17 mouse cellular contexts compared by ENCODE assay signal in genomic region chrX:106139309-106140070, GRCm38 (mm10). TPM values are rescaled to one million over a fixed set of nuclear protein-coding genes. Genes with fewer than 3 reads are reported as not detected.
A peak's percentile ranks its signal among the peaks of the same experiment; 100 is the strongest.
DNase-seq lines count a peak whose midpoint lies in the region; ATAC-seq and TF ChIP-seq lines count a peak whose summit lies in the region.
"Had no signal": no experiment of that assay in that cellular context is flagged by ENCODE, and none has a peak within 500 bp of the region (broad histone marks: within the 10 kb centered on the region; RNA-seq: fewer than 3 reads in every experiment).

No protein-coding gene starts in this region.

- WGBS in lung, embryonic 14.5 days: 72% methylated on average over 13 of the region's 13 CpGs

- no peak overlapping the region for H3K4me2 ChIP-seq in lung, embryonic 14.5 days
- H3K4me2 ChIP-seq: lung, embryonic 15.5 days; neural tube, embryonic 12.5 days had no signal

- H3K36me3 ChIP-seq in lung, embryonic 14.5 days (ENCODE audit: insufficient read depth): no peaks in the 10 kb centered on the region
- H3K36me3 ChIP-seq: lung, embryonic 15.5 days; neural tube, embryonic 12.5 days had no signal

- peak; percentile 88 for DNase-seq in heart, adult 11 months
- DNase-seq in heart, postnatal 4 days: no peak
- DNase-seq in lung, embryonic 14.5 days: peak; percentile 1
- no peak for DNase-seq in lung, postnatal 10 days
- DNase-seq in right cerebral cortex, postnatal 25 days: peak; percentile 10
- no peak for DNase-seq in embryo, embryonic 10 days (ENCODE audit: low spot score)
- DNase-seq: adrenal gland, adult 8-10 months; heart, postnatal 14 days; midbrain, embryonic 14.5 days; retina, postnatal 1 day; thymus, postnatal 36 days had no signal

- no peaks in the 10 kb centered on the region for H3K9me3 ChIP-seq in lung, embryonic 14.5 days (ENCODE audit: low read depth, low read length)
- H3K9me3 ChIP-seq: lung, embryonic 15.5 days; neural tube, embryonic 12.5 days had no signal

- no peak for ATAC-seq in lung, embryonic 14.5 days (ENCODE audit: insufficient read depth)
- ATAC-seq in common myeloid progenitor, adult 5-6 weeks (replicated peaks; ENCODE audit: low read depth, poor library complexity, severe bottlenecking): peak; percentile 31
- ATAC-seq in erythroblast, adult 5-6 weeks (replicated peaks; ENCODE audit: low FRiP score, poor library complexity, severe bottlenecking): no peak
- ATAC-seq: inflammation-experienced regulatory T-cells, adult 6 months had no signal

- no peak overlapping the region for H3K9ac ChIP-seq in lung, embryonic 14.5 days
- H3K9ac ChIP-seq: lung, embryonic 15.5 days; neural tube, embryonic 12.5 days had no signal

- H3K27me3 ChIP-seq in lung, embryonic 14.5 days (ENCODE audit: insufficient read depth, low read length): no peaks in the 10 kb centered on the region
- H3K27me3 ChIP-seq: lung, embryonic 15.5 days; neural tube, embryonic 12.5 days had no signal

- no peak overlapping the region for H3K4me3 ChIP-seq in lung, embryonic 14.5 days (ENCODE audit: low read depth, low read length)
- H3K4me3 ChIP-seq: heart, adult 2 months; lung, embryonic 15.5 days; neural tube, embryonic 12.5 days had no signal

- no peak for TF ChIP-seq CTCF in lung, embryonic 14.5 days (IDR thresholded peaks at IDR 0.05; ENCODE audit: low read depth)

- H3K4me1 ChIP-seq in lung, embryonic 14.5 days (ENCODE audit: insufficient read depth): no peaks in the 10 kb centered on the region
- H3K4me1 ChIP-seq: lung, embryonic 15.5 days; neural tube, embryonic 12.5 days had no signal

- H3K27ac ChIP-seq in lung, embryonic 14.5 days (ENCODE audit: low read depth): no peak overlapping the region
- H3K27ac ChIP-seq: heart, adult 2 months; lung, embryonic 15.5 days; neural tube, embryonic 12.5 days had no signal

RNA-seq across cellular contexts. Expression of gene Tlr13, which starts 3.5 kb away (rescaled TPM):
- under 1 TPM; 0.70 to 0.91 TPM for total RNA-seq in heart, postnatal 4 days (2021)
- 0.62 and 0.93 TPM in 2 replicates for polyA plus RNA-seq in lung, embryonic 14.5 days (2014; fragmentation: Nextera tagmentation; extraction: Ambion mirVana)
- total RNA-seq in common myeloid progenitor, adult 5-6 weeks (2017): 0.05 and 0.97 TPM in 2 replicates
- total RNA-seq in erythroblast, adult 5-6 weeks (2015; ENCODE audit: low replicate concordance): 9.0 and 11.9 TPM in 2 replicates
- total RNA-seq in erythroblast, adult 5-6 weeks (2017; ENCODE audit: low replicate concordance): 9.5 and 9.8 TPM in 2 replicates

RNA-seq across cellular contexts. Expression of gene Pgk1, which starts 47.4 kb away (rescaled TPM):
- total RNA-seq in heart, postnatal 4 days (2021): 100 to 1,000 TPM; 670 to 689 TPM
- polyA plus RNA-seq in lung, embryonic 14.5 days (2014; fragmentation: Nextera tagmentation; extraction: Ambion mirVana): 302 and 304 TPM in 2 replicates
- total RNA-seq in common myeloid progenitor, adult 5-6 weeks (2017): 203 and 235 TPM in 2 replicates
- 75.0 and 90.3 TPM in 2 replicates for total RNA-seq in erythroblast, adult 5-6 weeks (2015; ENCODE audit: low replicate concordance)
- 57.3 and 67.1 TPM in 2 replicates for total RNA-seq in erythroblast, adult 5-6 weeks (2017; ENCODE audit: low replicate concordance)

Comparison
In these comparisons a context has a peak if more than half of its experiments do, and no peak if none do; other contexts are left out.
1. DNase-seq: peak in heart, adult 11 months (single experiment), lung, embryonic 14.5 days (single experiment) and right cerebral cortex, postnatal 25 days (single experiment); none in heart, postnatal 4 days (single experiment), lung, postnatal 10 days (single experiment) and embryo, embryonic 10 days (single experiment).